Mouse (Mus musculus) MEL (cell line): ENCODE data around the gene Tspan33. TPM values are rescaled to one million over a fixed set of nuclear protein-coding genes. Genes with fewer than 3 reads are reported as not detected.

Experiments used
- DNase-seq: peaks from one replicate; pipeline ENCODE4 v3.0.0; 2011; ENCODE audit warnings: low read depth, low spot score
- H3K27ac ChIP-seq: 2 replicates; pipeline ENCODE4 v1.5.1; 2012; ENCODE audit warnings: low read depth, mild to moderate bottlenecking, control low read depth, low read length, moderate library complexity; ENCODE audit not compliant: control insufficient read depth
- H3K27me3 ChIP-seq, 2 experiments: fragments of 150-350 bp in 1 of 2; sonication (generic) in 1 of 2; 2 replicates each; pipeline ENCODE4 v1.6.1; 2012; ENCODE audit warnings: low read length in 2 of 2, mild to moderate bottlenecking in 2 of 2, improper control_type of control experiment in 1 of 2, moderate library complexity in 1 of 2; ENCODE audit not compliant: insufficient read depth in 2 of 2, control insufficient read depth in 1 of 2
- H3K36me3 ChIP-seq, 2 experiments: 2 replicates each; pipeline ENCODE4 v1.6.1; 2012 to 2014; ENCODE audit warnings: low read length in 2 of 2, improper control_type of control experiment in 1 of 2, inconsistent platforms in 1 of 2, mild to moderate bottlenecking in 1 of 2; ENCODE audit not compliant: insufficient read depth in 2 of 2, control insufficient read depth in 1 of 2
- H3K4me1 ChIP-seq, 2 experiments: fragments of 150-350 bp in 1 of 2; sonication (generic) in 1 of 2; 2 replicates each; pipeline ENCODE4 v1.6.1; 2012; ENCODE audit warnings: low read length in 2 of 2, improper control_type of control experiment in 1 of 2, mild to moderate bottlenecking in 1 of 2; ENCODE audit not compliant: insufficient read depth in 2 of 2, control insufficient read depth in 1 of 2
- H3K4me3 ChIP-seq, 2 experiments: fragments of 150-350 bp in 1 of 2; sonication (generic) in 1 of 2; 2 replicates each; pipeline ENCODE4 v1.5.1; 2012; ENCODE audit warnings: low read depth in 2 of 2, low read length in 2 of 2, mild to moderate bottlenecking in 2 of 2, moderate library complexity in 2 of 2, control low read depth in 1 of 2, improper control_type of control experiment in 1 of 2; ENCODE audit not compliant: control insufficient read depth in 1 of 2, insufficient read depth in 1 of 2
- H3K79me2 ChIP-seq: 2 replicates; pipeline ENCODE4 v1.6.1; 2012; ENCODE audit warnings: mild to moderate bottlenecking, low read length, moderate library complexity; ENCODE audit not compliant: control insufficient read depth, poor library complexity, insufficient read depth
- H3K9ac ChIP-seq: 2 replicates; pipeline ENCODE4 v1.6.1; 2012; ENCODE audit warnings: low read depth, mild to moderate bottlenecking, control low read depth, low read length, moderate library complexity; ENCODE audit not compliant: control insufficient read depth, poor library complexity, severe bottlenecking
- H3K9me3 ChIP-seq: fragments of 150-350 bp; sonication (generic); replicated peaks from 2 replicates; pipeline ENCODE4 v1.6.1; 2012; ENCODE audit warnings: mild to moderate bottlenecking, low read length, improper control_type of control experiment, moderate library complexity; ENCODE audit not compliant: insufficient read depth
- BHLHE40 ChIP-seq: IDR thresholded peaks from 2 replicates; pipeline ENCODE4 v1.6.1; 2012; ENCODE audit warnings: low read depth, mild to moderate bottlenecking, inconsistent platforms, low read length, improper control_type of control experiment, borderline replicate concordance
- CHD1 ChIP-seq: IDR thresholded peaks from 2 replicates; pipeline ENCODE4 v1.6.1; 2012; ENCODE audit warnings: low read depth, mild to moderate bottlenecking, inconsistent platforms, low read length, improper control_type of control experiment
- CHD2 ChIP-seq: IDR thresholded peaks from 2 replicates; pipeline ENCODE4 v1.6.1; 2011; ENCODE audit warnings: low read length, improper control_type of control experiment
- CTCF ChIP-seq, 3 experiments: IDR thresholded peaks in 2 of 3; conservative IDR thresholded peaks in 1 of 3; 2 replicates each; pipeline ENCODE4 v1.5.1; 2011 to 2012; ENCODE audit warnings: low read length in 3 of 3, low read depth in 2 of 3, mild to moderate bottlenecking in 2 of 3, improper control_type of control experiment in 1 of 3, inconsistent platforms in 1 of 3, mixed read lengths in 1 of 3, moderate library complexity in 1 of 3; ENCODE audit not compliant: control insufficient read depth in 1 of 3, insufficient read depth in 1 of 3, poor library complexity in 1 of 3, severe bottlenecking in 1 of 3
- E2F4 ChIP-seq: IDR thresholded peaks from 2 replicates; pipeline ENCODE4 v1.6.1; 2011; ENCODE audit warnings: low read depth, low read length, improper control_type of control experiment, borderline replicate concordance
- ELF1 ChIP-seq: IDR thresholded peaks from 2 replicates; pipeline ENCODE4 v1.6.1; 2014; ENCODE audit warnings: low read depth, mild to moderate bottlenecking, inconsistent platforms, low read length, improper control_type of control experiment, moderate library complexity
- EP300 ChIP-seq, 2 experiments: IDR thresholded peaks; 2 replicates each; pipeline ENCODE4 v1.6.1; 2011; ENCODE audit warnings: improper control_type of control experiment in 2 of 2, low read length in 2 of 2, low read depth in 1 of 2, mild to moderate bottlenecking in 1 of 2
- ETS1 ChIP-seq: IDR thresholded peaks from 2 replicates; pipeline ENCODE4 v1.6.1; 2012; ENCODE audit warnings: low read depth, mild to moderate bottlenecking, inconsistent platforms, low read length, improper control_type of control experiment, moderate library complexity
- GATA1 ChIP-seq: IDR thresholded peaks from 2 replicates; pipeline ENCODE4 v1.6.1; 2011; ENCODE audit warnings: low read depth, low read length, improper control_type of control experiment
- JUND ChIP-seq: IDR thresholded peaks from 2 replicates; pipeline ENCODE4 v1.6.1; 2011; ENCODE audit warnings: low read depth, mild to moderate bottlenecking, improper control_type of control experiment, low read length
- KAT2A ChIP-seq: conservative IDR thresholded peaks from 2 replicates; pipeline ENCODE4 v1.6.1; 2012; ENCODE audit warnings: low read depth, low read length, improper control_type of control experiment, inconsistent platforms
- MAFK ChIP-seq: IDR thresholded peaks from 2 replicates; pipeline ENCODE4 v1.6.1; 2011; ENCODE audit warnings: low read depth, mild to moderate bottlenecking, low read length, improper control_type of control experiment, borderline replicate concordance
- MAX ChIP-seq: IDR thresholded peaks from 2 replicates; pipeline ENCODE4 v1.6.1; 2011; ENCODE audit warnings: low read length, improper control_type of control experiment
- MAZ ChIP-seq: IDR thresholded peaks from 2 replicates; pipeline ENCODE4 v1.6.1; 2012; ENCODE audit warnings: low read depth, mild to moderate bottlenecking, inconsistent platforms, low read length, improper control_type of control experiment
- MEF2A ChIP-seq: IDR thresholded peaks from 2 replicates; pipeline ENCODE4 v1.6.1; 2014; ENCODE audit warnings: low read depth, mild to moderate bottlenecking, inconsistent platforms, low read length, improper control_type of control experiment; ENCODE audit not compliant: poor library complexity, insufficient replicate concordance, severe bottlenecking; ENCODE audit errors: extremely low read depth
- MXI1 ChIP-seq: IDR thresholded peaks from 2 replicates; pipeline ENCODE4 v1.6.1; 2011; ENCODE audit warnings: mild to moderate bottlenecking, low read depth, low read length, improper control_type of control experiment
- MYC ChIP-seq: IDR thresholded peaks from 2 replicates; pipeline ENCODE4 v1.6.1; 2011; ENCODE audit warnings: low read depth, mild to moderate bottlenecking, low read length, improper control_type of control experiment, moderate library complexity
- NELFE ChIP-seq: IDR thresholded peaks from 2 replicates; pipeline ENCODE4 v1.6.1; 2011; ENCODE audit warnings: low read depth, low read length, improper control_type of control experiment
- NRF1 ChIP-seq: IDR thresholded peaks from 2 replicates; pipeline ENCODE4 v1.6.1; 2014; ENCODE audit warnings: low read depth, mild to moderate bottlenecking, inconsistent platforms, low read length, improper control_type of control experiment, moderate library complexity; ENCODE audit not compliant: poor library complexity, insufficient read depth, severe bottlenecking
- POLR2A ChIP-seq, 2 experiments: IDR thresholded peaks; 2 replicates each; pipeline ENCODE4 v1.6.1; 2011 to 2012; ENCODE audit warnings: low read length in 2 of 2, mild to moderate bottlenecking in 2 of 2, control low read depth in 1 of 2, improper control_type of control experiment in 1 of 2, low read depth in 1 of 2, moderate library complexity in 1 of 2; ENCODE audit not compliant: control insufficient read depth in 1 of 2, insufficient read depth in 1 of 2, poor library complexity in 1 of 2
- RAD21 ChIP-seq: IDR thresholded peaks from 2 replicates; pipeline ENCODE4 v1.6.1; 2011; ENCODE audit warnings: mild to moderate bottlenecking, low read depth, low read length, improper control_type of control experiment
- SIN3A ChIP-seq: IDR thresholded peaks from 2 replicates; pipeline ENCODE4 v1.6.1; 2012; ENCODE audit warnings: low read length, improper control_type of control experiment, inconsistent platforms
- SMC3 ChIP-seq: IDR thresholded peaks from 2 replicates; pipeline ENCODE4 v1.6.1; 2011; ENCODE audit warnings: low read depth, low read length, improper control_type of control experiment
- TAL1 ChIP-seq: IDR thresholded peaks from 2 replicates; pipeline ENCODE4 v1.6.1; 2012; ENCODE audit warnings: mild to moderate bottlenecking, inconsistent platforms, low read length, moderate library complexity, mixed read lengths
- TBP ChIP-seq: IDR thresholded peaks from 2 replicates; pipeline ENCODE4 v1.8.0; 2011; ENCODE audit warnings: low read depth, low read length, improper control_type of control experiment
- UBTF ChIP-seq: IDR thresholded peaks from 2 replicates; pipeline ENCODE4 v1.6.1; 2012; ENCODE audit warnings: low read depth, mild to moderate bottlenecking, inconsistent platforms, low read length, improper control_type of control experiment, moderate library complexity, borderline replicate concordance; ENCODE audit not compliant: insufficient read depth
- USF1 ChIP-seq: IDR thresholded peaks from 2 replicates; pipeline ENCODE4 v1.6.1; 2014; ENCODE audit warnings: low read depth, mild to moderate bottlenecking, inconsistent platforms, low read length, improper control_type of control experiment, moderate library complexity
- USF2 ChIP-seq, 2 experiments: IDR thresholded peaks; 2 replicates each; pipeline ENCODE4 v1.6.1; 2011 to 2012; ENCODE audit warnings: improper control_type of control experiment in 2 of 2, low read length in 2 of 2, borderline replicate concordance in 1 of 2, inconsistent platforms in 1 of 2, low read depth in 1 of 2, mild to moderate bottlenecking in 1 of 2; ENCODE audit not compliant: insufficient read depth in 1 of 2
- ZC3H11A ChIP-seq: IDR thresholded peaks from 2 replicates; pipeline ENCODE4 v1.6.1; 2012; ENCODE audit warnings: low read depth, mild to moderate bottlenecking, inconsistent platforms, low read length, improper control_type of control experiment
- ZKSCAN1 ChIP-seq: IDR thresholded peaks from 2 replicates; pipeline ENCODE4 v1.6.1; 2012; ENCODE audit warnings: low read depth, mild to moderate bottlenecking, inconsistent platforms, low read length, improper control_type of control experiment, moderate library complexity
- ZMIZ1 ChIP-seq: IDR thresholded peaks from 2 replicates; pipeline ENCODE4 v1.6.1; 2012; ENCODE audit warnings: low read depth, mild to moderate bottlenecking, inconsistent platforms, low read length, improper control_type of control experiment, moderate library complexity
- ZNF384 ChIP-seq: IDR thresholded peaks from 2 replicates; pipeline ENCODE4 v1.6.1; 2012; ENCODE audit warnings: low read depth, mild to moderate bottlenecking, inconsistent platforms, low read length, improper control_type of control experiment
- polyA plus RNA-seq, 2 experiments: library from polyadenylated mRNA; stranded (reverse) in 1 of 2; unstranded in 1 of 2; fragments of >175 nt in 1 of 2; fragments of >200 nt in 1 of 2; gene quantifications; 2 replicates each; pipeline versions ENCODE4 v1.2.1 to v1.2.4; 2012; ENCODE audit warnings: low replicate concordance in 2 of 2, low read depth in 1 of 2; ENCODE audit not compliant: insufficient read length in 2 of 2, insufficient read depth in 1 of 2, missing spikeins in 1 of 2
- total RNA-seq: library from RNA; depleted of rRNA; stranded (reverse); fragments of 300-350 nt; gene quantifications from 2 replicates; pipeline ENCODE4 v1.2.3, GENCODE M21; 2012

Gene Tspan33
- total and polyA plus RNA-seq, 3 experiments, result 41.7 to 64.5 TPM; not detected in 1

DNA sequence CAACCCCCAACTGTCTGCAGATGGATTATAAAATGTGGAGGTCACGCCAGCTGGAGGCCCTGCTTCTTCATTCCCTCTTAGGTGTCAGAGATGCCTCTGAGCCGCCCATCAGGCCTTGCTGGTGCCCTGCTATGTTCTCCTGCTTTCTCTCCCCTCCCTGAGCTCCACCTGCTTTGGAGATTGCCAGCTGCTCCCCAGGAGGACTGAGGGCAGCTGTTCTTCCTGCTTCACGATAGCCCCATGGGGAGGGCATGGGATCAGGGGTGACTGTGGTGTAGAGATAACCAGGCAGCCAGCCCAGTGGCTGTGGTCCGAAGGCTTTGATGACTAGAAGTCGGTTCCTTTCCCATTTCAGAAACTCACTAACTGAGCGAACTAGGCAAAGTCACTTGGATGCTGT, 7.0 kb downstream of the Tspan33 start (continued):
- TF ChIP-seq USF2 (IDR thresholded peaks at IDR 0.05; ENCODE audit: borderline replicate concordance in 1 of 2, insufficient read depth in 1 of 2, low read depth in 1 of 2, low read length in 2 of 2) (no peak), NRF1 (0 out of 2 replicates have a peak, but pooled peaks have one; percentile 9), E2F4 (no peak), TAL1 (peak; percentile 100), MAZ (peak; percentile 80), CTCF (IDR thresholded peaks at IDR 0.05 in 2 of 3, conservative IDR thresholded peaks at IDR 0.05 in 1 of 3; ENCODE audit: control insufficient read depth in 1 of 3, insufficient read depth in 1 of 3, low read depth in 2 of 3, low read length in 3 of 3, poor library complexity in 1 of 3, severe bottlenecking in 1 of 3) (no peak), MAFK (peak; percentile 45; the same call in 1 of the 2 replicates), ZC3H11A (no peak), CHD1 (no peak), POLR2A (IDR thresholded peaks at IDR 0.05; ENCODE audit: control insufficient read depth in 1 of 2, insufficient read depth in 1 of 2, low read depth in 1 of 2, low read length in 2 of 2, poor library complexity in 1 of 2) (no peak; a peak in 1 of 4 replicates), RAD21 (no peak), ETS1 (peak; percentile 97)

DNA sequence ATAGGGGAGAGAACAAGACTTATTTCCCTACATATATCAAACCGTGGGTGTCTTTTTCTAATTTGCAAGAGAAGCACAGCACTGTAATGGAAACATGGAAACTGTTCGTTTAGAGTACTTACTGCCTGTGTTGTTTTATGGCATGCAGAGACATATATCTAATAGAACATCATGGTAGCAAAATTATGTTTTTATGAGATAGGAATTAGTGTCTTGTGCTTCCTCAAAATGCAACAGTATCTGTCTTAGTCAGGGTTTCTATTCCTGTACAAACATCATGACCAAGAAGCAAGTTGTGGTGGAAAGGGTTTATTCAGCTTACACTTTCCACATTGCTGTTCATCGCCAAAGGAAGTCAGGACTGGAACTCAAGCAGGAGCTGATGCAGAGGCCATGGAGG, 8.1 kb downstream of the Tspan33 start:
- Histone ChIP-seq H3K36me3 (peaks cover 0 to 58% of the 10 kb centered on the region in 2 experiments; a peak in 2 of 4 replicates), H3K9ac (peak overlapping the region; percentile 53), H3K27ac (peak overlapping the region; percentile 98), H3K27me3 (no peaks in the 10 kb centered on the region), H3K79me2 (peaks cover 20% of the 10 kb centered on the region), H3K4me1 (peaks cover 47 to 64% of the 10 kb centered on the region in 2 experiments), H3K4me3 (no peak overlapping the region), H3K9me3 (no peaks in the 10 kb centered on the region)
- peak; percentile 86 for DNase-seq
- no peak for TF ChIP-seq BHLHE40
- TF ChIP-seq ELF1, result no peak
- no peak for TF ChIP-seq ZMIZ1
- TF ChIP-seq TBP, result peak; percentile 14
- no peak for TF ChIP-seq RAD21
- TF ChIP-seq ZNF384, result no peak
- TF ChIP-seq KAT2A, result no peak
- TF ChIP-seq E2F4, result no peak
- TF ChIP-seq UBTF, result no peak
- no peak for TF ChIP-seq USF2 (IDR thresholded peaks at IDR 0.05; ENCODE audit: borderline replicate concordance in 1 of 2, insufficient read depth in 1 of 2, low read depth in 1 of 2, low read length in 2 of 2)
- no peak for TF ChIP-seq MAFK
- TF ChIP-seq MEF2A, result peak; percentile 68; the same call in 1 of the 2 replicates
- no peak for TF ChIP-seq NELFE
- peak; percentile 96 for TF ChIP-seq TAL1
- no peak for TF ChIP-seq JUND
- no peak for TF ChIP-seq ZKSCAN1
- no peak for TF ChIP-seq NRF1
- TF ChIP-seq MYC, result peak; percentile 56; the same call in 1 of the 2 replicates
- peak; percentile 80 for TF ChIP-seq ETS1
- TF ChIP-seq SMC3, result no peak
- TF ChIP-seq EP300 (IDR thresholded peaks at IDR 0.05; ENCODE audit: low read depth in 1 of 2, low read length in 2 of 2), result peak; percentile 94 to 96
- peak; percentile 32; the same call in 1 of the 2 replicates for TF ChIP-seq MXI1
- peak; percentile 70; the same call in 1 of the 2 replicates for TF ChIP-seq SIN3A
- peak; percentile 95 for TF ChIP-seq GATA1
- TF ChIP-seq CHD2, result no peak
- no peak for TF ChIP-seq CTCF (IDR thresholded peaks at IDR 0.05 in 2 of 3, conservative IDR thresholded peaks at IDR 0.05 in 1 of 3; ENCODE audit: control insufficient read depth in 1 of 3, insufficient read depth in 1 of 3, low read depth in 2 of 3, low read length in 3 of 3, poor library complexity in 1 of 3, severe bottlenecking in 1 of 3)
- TF ChIP-seq CHD1, result no peak
- TF ChIP-seq USF1, result no peak
- no peak for TF ChIP-seq MAZ
- TF ChIP-seq MAX, result no peak
